Mouse (Mus musculus) erythroblast, embryonic 14.5 days (primary cell): Measurements from ENCODE around the gene Ccs. TPM values are rescaled to one million over a fixed set of nuclear protein-coding genes. Genes with fewer than 3 reads are reported as not detected.
"Not testable (repeated sequence)": the region's sequence is repeated elsewhere in the genome, so short reads cannot be mapped to it uniquely, and the experiment has no call there.

Experiments
- H3K27me3 ChIP-seq: 2 replicates; pipeline ENCODE4 v1.6.1; 2012; ENCODE audit warnings: inconsistent platforms; ENCODE audit not compliant: control insufficient read depth
- H3K36me3 ChIP-seq: 2 replicates; pipeline ENCODE4 v1.6.1; 2012; ENCODE audit warnings: mild to moderate bottlenecking, inconsistent platforms; ENCODE audit not compliant: control insufficient read depth
- H3K4me1 ChIP-seq: 2 replicates; pipeline ENCODE4 v1.6.1; 2012; ENCODE audit warnings: inconsistent platforms; ENCODE audit not compliant: control insufficient read depth
- H3K4me3 ChIP-seq: replicated peaks from 2 replicates; pipeline ENCODE3; 2012; ENCODE audit warnings: moderate library complexity, mild to moderate bottlenecking, inconsistent platforms
- H3K9me3 ChIP-seq: 2 replicates; pipeline ENCODE4 v1.6.1; 2012; ENCODE audit warnings: low read length, inconsistent platforms, mixed read lengths; ENCODE audit not compliant: control insufficient read depth
- GATA1 ChIP-seq: IDR thresholded peaks from 2 replicates; pipeline ENCODE4 v1.6.1; 2012; ENCODE audit warnings: low read length, inconsistent platforms, mixed read lengths
- TAL1 ChIP-seq: IDR thresholded peaks from 3 replicates; pipeline ENCODE4 v1.6.1; 2012; ENCODE audit warnings: low read length, inconsistent platforms, mixed read lengths
- polyA plus RNA-seq: library from polyadenylated mRNA; stranded (reverse); fragments of >175 nt; gene quantifications from 2 replicates; pipeline ENCODE4 v1.2.3, GENCODE M21; 2012

The Ccs gene
- 19.1 and 28.1 TPM in 2 replicates for polyA plus RNA-seq

DNA sequence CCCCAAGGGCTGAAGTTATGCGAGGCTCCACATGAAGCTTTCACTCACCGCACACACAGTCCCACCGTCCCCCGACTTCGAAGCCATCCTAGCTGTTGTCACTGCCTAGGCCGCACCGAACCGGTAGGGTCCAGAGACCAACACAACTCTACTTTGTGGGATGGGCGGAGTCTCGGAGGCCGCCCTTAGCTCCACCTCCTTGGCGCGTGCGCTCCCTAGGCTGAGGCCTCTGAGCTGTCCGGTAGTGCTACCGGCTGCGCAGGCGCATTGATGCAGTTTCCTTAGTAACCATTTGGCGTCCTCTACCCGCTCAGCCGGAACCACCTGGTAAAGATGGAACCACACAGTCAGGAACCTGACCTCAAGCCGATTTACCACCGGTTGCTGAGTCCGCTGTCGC, at the start of gene Ccs, which contains the start of gene Ccdc87:
Ccs (minus strand) TSS at position 184 of the 400 bp plus-strand sequence.
Ccdc87 (plus strand) TSS at position 218 of the 400 bp plus-strand sequence.
- Histone ChIP-seq H3K27me3 (peaks cover 43% of the 10 kb centered on the region), H3K36me3 (peaks cover 26% of the 10 kb centered on the region), H3K9me3 (no peaks in the 10 kb centered on the region), H3K4me3 (peak within 1 kb of the TSS; percentile 71), H3K4me1 (peaks cover 53% of the 10 kb centered on the region)
- TF ChIP-seq TAL1, result no peak
- no peak for TF ChIP-seq GATA1

DNA sequence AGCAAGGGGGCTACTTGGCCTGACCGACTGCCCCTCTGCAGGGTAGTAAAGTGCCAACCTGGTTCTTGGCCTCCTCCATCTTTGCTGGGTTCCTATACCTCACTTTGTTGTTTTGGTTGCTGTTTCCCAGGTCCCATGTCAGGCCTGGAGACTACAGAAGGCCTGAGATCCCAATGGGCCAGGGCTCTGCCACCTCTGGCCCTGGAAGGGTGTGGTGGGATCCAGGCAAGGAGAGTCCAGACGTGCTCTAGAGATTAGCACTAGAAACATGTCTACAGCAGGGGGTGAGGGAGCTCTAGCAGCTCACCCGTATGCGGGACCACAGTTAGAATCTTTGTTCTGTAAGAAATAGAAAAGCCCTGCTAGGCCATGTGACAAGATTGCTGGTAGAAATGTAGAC, 44.8 kb upstream of the Ccs start:
- Histone ChIP-seq H3K27me3 (no peaks in the 10 kb centered on the region), H3K36me3 (peaks cover 67% of the 10 kb centered on the region), H3K4me3 (peak overlapping the region; percentile 8), H3K9me3 (no peaks in the 10 kb centered on the region), H3K4me1 (peaks cover 63% of the 10 kb centered on the region)
- TF ChIP-seq GATA1 (no peak), TAL1 (peak; percentile 57; the same call in 2 of the 3 replicates)

DNA sequence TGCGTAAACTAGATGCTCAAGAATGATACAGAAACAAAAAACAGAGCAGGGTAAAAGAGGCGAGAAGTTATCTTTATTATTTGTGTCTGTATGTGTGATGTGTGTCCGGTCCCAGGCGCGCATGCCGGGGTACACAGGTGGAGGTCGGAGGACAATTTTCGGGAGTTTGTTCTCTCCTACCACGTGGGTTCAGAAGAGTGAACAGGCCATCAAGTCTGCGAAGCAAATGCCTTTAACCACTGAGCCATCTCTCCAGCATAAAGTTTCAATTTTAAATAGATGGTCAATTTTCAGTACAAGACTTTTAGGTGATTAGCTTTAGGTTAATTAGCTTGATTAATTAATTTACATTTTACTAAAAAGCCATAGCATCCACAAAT, 40.2 kb upstream of the Ccs start:
- Histone ChIP-seq H3K4me1 (peaks cover 75% of the 10 kb centered on the region), H3K27me3 (peaks cover 23% of the 10 kb centered on the region), H3K4me3 (peak overlapping the region; percentile 79), H3K9me3 (no peaks in the 10 kb centered on the region), H3K36me3 (peaks cover 47% of the 10 kb centered on the region)
- TF ChIP-seq TAL1 (no peak), GATA1 (no peak)

GRCm38 (mm10) chr19:4878405-4879323, 39.5 kb upstream of the Ccs start, which contains the start of gene Zdhhc24:
TSS of gene Zdhhc24 (plus strand) at chr19:4878668.
- H3K36me3 ChIP-seq, result peaks cover 40% of the 10 kb centered on the region
- H3K27me3 ChIP-seq, result peaks cover 27% of the 10 kb centered on the region
- H3K9me3 ChIP-seq, result no peaks in the 10 kb centered on the region
- TF ChIP-seq TAL1, result no peak
- TF ChIP-seq GATA1, result peak; percentile 94
- H3K4me1 ChIP-seq, result peaks cover 68% of the 10 kb centered on the region
- peak within 1 kb of the TSS; percentile 79 for H3K4me3 ChIP-seq

- no peaks in the 10 kb centered on the region for H3K9me3 ChIP-seq
- TF ChIP-seq GATA1 (no peak), TAL1 (no peak)
- H3K27me3 ChIP-seq, result peaks cover 33% of the 10 kb centered on the region
- peak within 1 kb of the TSS; percentile 79 for H3K4me3 ChIP-seq
- peaks cover 59% of the 10 kb centered on the region for H3K4me1 ChIP-seq
- H3K36me3 ChIP-seq, result peaks cover 32% of the 10 kb centered on the region
Observed at GRCm38 (mm10) chr19:4877785-4878184, 38.7 kb upstream of the Ccs start, which contains the start of gene Actn3. TSS of gene Actn3 (minus strand) at chr19:4877909.

GRCm38 (mm10) chr19:4876755-4877154, 37.6 kb upstream of the Ccs start:
- Histone ChIP-seq H3K4me3 (no peak overlapping the region), H3K4me1 (peaks cover 49% of the 10 kb centered on the region), H3K36me3 (peaks cover 21% of the 10 kb centered on the region), H3K9me3 (no peaks in the 10 kb centered on the region), H3K27me3 (peaks cover 37% of the 10 kb centered on the region)
- no peak for TF ChIP-seq TAL1

DNA sequence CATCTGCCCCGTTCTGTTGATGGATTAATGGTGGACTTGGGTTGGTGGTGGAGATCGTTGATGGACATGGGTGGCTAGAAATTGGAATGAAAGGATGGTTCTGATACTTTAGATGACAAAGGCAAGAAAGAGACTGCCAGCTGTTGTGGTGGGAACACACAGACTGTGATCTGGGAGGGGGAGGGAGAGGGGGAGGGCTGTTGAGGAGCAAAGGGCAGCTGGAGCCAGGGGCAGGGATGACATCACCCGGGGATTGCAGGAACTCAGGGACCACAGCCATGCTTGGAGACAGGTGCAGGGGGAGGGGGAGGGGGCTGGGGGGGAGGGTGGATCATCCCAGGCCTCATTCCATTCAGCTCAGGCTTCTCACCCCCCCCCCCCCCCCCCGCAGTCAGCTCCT, 37.1 kb upstream of the Ccs start:
- no peak overlapping the region for H3K4me3 ChIP-seq
- H3K9me3 ChIP-seq, result no peaks in the 10 kb centered on the region
- TF ChIP-seq GATA1 (no peak), TAL1 (no peak)
- peaks cover 44% of the 10 kb centered on the region for H3K4me1 ChIP-seq
- peaks cover 16% of the 10 kb centered on the region for H3K36me3 ChIP-seq
- peaks cover 41% of the 10 kb centered on the region for H3K27me3 ChIP-seq

DNA sequence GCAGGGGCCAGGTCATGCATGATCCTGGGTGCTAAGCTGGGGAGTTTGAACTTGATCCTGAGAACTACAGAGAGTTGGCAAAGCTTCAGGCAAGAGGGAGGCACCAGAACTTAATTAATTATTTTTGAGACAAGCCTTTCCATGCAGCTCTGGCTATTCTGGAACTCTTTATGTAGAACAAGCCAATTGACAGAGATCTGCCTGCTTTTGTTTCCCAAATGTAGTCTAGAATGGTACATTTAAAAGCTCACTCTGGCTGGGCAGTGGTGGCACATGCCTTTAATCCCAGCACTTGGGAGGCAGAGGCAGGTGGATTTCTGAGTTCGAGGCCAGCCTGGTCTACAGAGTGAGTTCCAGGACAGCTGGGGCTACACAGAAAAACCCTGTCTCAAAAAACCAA, 35.5 kb upstream of the Ccs start:
- Histone ChIP-seq H3K4me1 (peaks cover 36% of the 10 kb centered on the region), H3K27me3 (peaks cover 51% of the 10 kb centered on the region)
- not testable (repeated sequence) for H3K36me3 ChIP-seq, H3K9me3 ChIP-seq, H3K4me3 ChIP-seq

DNA sequence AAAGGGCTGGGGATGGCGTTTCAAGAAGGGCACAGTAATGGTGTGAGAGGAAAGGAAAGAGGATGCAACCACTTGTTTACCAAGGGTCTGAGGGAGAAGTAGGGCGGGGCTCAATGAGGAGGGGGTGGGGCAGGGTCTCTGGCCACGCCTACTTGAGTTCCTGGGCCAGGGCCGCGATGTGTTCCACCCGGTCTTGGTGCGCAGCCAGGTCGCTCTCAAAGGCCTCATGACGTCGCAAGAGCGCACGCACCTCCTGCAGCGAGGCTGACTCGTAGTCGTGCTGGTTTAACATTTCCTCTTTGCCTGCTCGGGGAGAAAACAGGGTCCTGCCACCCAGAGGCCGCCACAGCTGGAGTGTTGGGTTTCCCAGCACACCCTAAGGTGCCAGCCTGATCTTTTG, 26.0 kb upstream of the Ccs start:
- H3K9me3 ChIP-seq, result peaks cover 4% of the 10 kb centered on the region
- H3K36me3 ChIP-seq, result peaks cover 29% of the 10 kb centered on the region
- no peak overlapping the region for H3K4me3 ChIP-seq
- no peak for TF ChIP-seq TAL1
- TF ChIP-seq GATA1, result no peak
- peaks cover 76% of the 10 kb centered on the region for H3K27me3 ChIP-seq
- peaks cover 61% of the 10 kb centered on the region for H3K4me1 ChIP-seq

- H3K4me1 ChIP-seq, result peaks cover 71% of the 10 kb centered on the region
- H3K36me3 ChIP-seq, result peaks cover 46% of the 10 kb centered on the region
- H3K9me3 ChIP-seq, result peaks cover 4% of the 10 kb centered on the region
- H3K27me3 ChIP-seq, result peaks cover 64% of the 10 kb centered on the region
- no peak overlapping the region for H3K4me3 ChIP-seq
- no peak for TF ChIP-seq TAL1
- no peak for TF ChIP-seq GATA1
Observed at GRCm38 (mm10) chr19:4863048-4863447, 23.9 kb upstream of the Ccs start.
